Mouse (Mus musculus): ENCODE results near the gene Itpr2.
A peak's percentile ranks its signal among the peaks of the same experiment; 100 is the strongest.

Gene Itpr2

GRCm38 (mm10) chr6:146501866-146502804, at the start of gene Itpr2:
Itpr2 (minus strand) TSS chr6:146502223.
- DNase-seq = peak; percentile 92

- no peak for DNase-seq
Measured at GRCm38 (mm10) chr6:146551326-146551725, 49.3 kb upstream of the Itpr2 start.

- no peak for DNase-seq
Measured at GRCm38 (mm10) chr6:146550421-146550820, 48.4 kb upstream of the Itpr2 start.

DNA sequence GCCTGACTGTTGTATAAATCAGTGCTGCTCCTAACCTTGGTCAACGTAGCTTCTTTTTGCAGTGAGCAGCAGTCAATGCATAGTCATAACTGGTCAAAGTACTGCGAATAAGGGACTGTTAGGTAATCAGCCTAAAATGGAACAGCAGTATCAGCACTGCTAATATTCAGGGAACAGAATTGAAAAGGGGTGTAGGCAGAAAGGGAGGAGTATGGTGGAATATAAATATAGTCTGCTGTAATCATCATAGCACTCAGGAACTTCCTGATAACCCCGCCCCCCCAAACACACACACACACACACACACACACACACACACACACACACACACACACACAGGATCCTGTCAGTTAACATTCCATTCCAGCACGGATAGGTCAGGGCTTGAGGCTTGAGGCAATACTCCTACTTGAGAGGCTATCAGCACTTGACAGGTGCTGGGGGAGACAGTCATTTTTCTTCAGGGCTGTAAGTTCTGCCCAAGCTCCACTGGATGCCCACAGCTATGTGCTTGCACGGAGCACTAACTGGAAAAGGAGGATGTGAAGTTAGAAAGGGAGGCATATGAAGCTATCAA, 43.4 kb upstream of the Itpr2 start:
- DNase-seq = no peak

- no peak for DNase-seq
Measured at GRCm38 (mm10) chr6:146544622-146545021, 42.6 kb upstream of the Itpr2 start.

- DNase-seq = no peak
Measured at GRCm38 (mm10) chr6:146540386-146540785, 38.4 kb upstream of the Itpr2 start.

DNA sequence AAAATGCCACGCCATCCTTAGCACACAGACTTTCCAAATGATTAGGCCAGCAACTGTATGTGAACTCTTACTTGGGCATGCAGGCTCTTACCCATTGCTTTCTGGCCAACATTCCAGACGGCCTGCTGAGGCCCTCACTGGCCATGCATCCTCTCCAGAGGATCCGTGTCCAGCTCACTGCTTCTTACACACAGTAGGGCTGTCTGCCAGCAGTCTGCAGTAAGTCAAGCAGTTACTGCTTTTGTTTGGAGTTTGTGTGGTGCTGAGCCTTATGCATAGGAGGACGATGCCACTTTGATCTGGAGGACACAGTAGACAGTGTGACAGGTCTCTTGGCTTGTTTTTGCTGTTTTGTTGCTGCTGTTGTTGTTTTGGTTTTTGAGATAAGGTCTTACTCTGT, 36.6 kb upstream of the Itpr2 start:
- DNase-seq = no peak

- no peak for DNase-seq
Measured at GRCm38 (mm10) chr6:146538071-146538470, 36.0 kb upstream of the Itpr2 start.

- no peak for DNase-seq
Measured at GRCm38 (mm10) chr6:146537111-146537510, 35.1 kb upstream of the Itpr2 start.

GRCm38 (mm10) chr6:146535501-146535900, 33.5 kb upstream of the Itpr2 start:
- DNase-seq = no peak

DNA sequence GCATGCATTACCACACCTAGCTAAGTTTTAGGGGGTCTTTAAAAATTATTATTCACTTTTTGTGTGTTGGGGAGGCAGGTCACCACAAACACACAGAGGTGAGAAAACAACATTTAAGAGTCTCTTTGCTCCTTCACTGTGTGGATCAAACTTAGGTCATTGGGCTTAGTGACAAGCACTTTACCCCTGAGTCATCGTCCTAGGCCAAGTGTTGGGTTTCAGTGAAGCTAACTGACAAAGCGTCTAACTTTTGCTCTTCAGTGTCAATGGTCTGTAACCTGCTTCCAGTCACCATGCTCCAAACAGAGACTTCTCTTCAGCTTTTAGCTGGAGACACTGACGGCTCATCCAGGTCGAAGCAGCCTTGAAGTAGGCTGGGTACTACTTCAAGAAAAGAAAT, 31.1 kb upstream of the Itpr2 start:
- DNase-seq = no peak

DNA sequence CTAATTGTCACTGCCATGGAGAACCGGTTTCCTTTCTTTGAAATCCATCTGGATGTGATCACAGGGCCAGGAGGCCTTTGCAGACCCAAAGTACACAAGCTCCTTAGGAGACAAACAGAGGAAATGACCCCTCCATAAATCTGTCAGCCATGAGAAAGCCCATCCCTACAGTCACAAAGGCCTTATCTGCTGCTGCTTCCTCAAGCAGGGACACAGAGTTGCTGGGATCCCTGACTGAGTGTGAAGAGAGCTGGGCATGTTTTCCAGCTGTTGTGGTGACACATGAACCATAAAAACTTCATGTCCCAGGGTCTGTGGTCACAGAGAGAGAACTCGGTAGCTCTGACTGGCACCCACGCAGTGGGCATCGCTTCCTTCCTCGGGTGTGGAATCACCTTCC, 28.7 kb upstream of the Itpr2 start:
- no peak for DNase-seq

GRCm38 (mm10) chr6:146530363-146530762, 28.3 kb upstream of the Itpr2 start:
- no peak for DNase-seq

DNA sequence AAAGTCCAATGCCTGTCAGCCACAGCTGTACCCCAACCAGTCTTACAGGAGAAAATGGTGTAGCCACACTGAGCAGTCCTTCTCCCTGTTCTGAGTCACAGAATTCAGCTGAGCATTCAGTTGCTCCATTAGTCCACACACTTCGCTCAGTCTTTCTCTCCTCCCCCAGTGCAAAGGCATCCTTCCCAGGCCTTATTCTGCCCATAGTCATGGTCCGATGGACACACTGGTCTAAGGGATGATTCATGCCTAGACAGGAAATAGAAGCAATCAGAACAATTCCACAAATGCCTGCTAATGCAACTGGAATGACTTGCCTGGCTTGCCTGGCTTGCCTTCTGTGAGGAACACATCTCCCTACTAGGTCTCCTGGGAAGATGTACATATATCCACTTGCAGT, 25.5 kb upstream of the Itpr2 start:
- no peak for DNase-seq

GRCm38 (mm10) chr6:146525500-146525899, 23.5 kb upstream of the Itpr2 start:
- DNase-seq = no peak

GRCm38 (mm10) chr6:146521456-146522245, 19.6 kb upstream of the Itpr2 start:
- no peak for DNase-seq

GRCm38 (mm10) chr6:146519019-146519418, 17.0 kb upstream of the Itpr2 start:
- DNase-seq = no peak

DNA sequence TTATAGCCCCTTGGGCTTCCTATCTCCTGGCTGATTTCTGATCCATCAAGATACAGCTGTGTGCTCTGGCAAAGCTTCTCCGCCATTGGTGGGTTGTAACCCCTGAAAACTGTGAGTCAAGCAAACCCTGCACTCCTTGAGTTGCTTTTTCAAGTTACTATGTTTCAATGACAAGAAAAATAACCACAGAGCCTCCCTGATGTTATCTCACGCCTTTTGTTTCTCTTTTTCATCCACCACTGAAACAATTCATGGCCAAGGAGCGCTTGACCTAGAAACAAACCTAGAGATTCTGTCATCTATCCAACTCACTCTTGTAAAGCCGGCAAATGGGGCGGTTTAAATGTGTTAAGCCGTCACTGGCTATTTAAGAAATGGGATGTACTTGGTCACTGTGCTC, 13.9 kb upstream of the Itpr2 start:
- DNase-seq = peak; percentile 35

DNA sequence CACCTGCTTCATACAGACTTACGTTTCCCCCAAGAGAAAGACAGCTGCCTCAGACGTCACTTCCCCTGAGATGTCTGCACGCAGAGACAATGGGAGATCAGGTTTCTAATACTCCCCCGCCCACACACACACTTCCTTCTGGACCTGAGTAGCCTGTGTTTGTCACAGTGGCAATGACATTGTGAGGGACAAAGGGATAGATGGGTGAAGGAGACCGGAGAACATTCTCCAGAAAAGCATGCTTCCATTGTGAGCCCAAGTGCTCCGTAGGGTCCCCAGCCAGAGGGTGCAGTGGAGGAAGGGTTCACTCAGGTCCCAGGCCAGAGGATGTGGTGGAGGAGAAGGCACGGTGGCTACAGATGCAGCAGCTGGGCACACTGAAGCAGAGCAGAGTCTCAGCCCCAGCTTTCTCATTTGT, 12.5 kb upstream of the Itpr2 start:
- peak; percentile 71 for DNase-seq

GRCm38 (mm10) chr6:146513899-146514298, 11.9 kb upstream of the Itpr2 start:
- DNase-seq = no peak

DNA sequence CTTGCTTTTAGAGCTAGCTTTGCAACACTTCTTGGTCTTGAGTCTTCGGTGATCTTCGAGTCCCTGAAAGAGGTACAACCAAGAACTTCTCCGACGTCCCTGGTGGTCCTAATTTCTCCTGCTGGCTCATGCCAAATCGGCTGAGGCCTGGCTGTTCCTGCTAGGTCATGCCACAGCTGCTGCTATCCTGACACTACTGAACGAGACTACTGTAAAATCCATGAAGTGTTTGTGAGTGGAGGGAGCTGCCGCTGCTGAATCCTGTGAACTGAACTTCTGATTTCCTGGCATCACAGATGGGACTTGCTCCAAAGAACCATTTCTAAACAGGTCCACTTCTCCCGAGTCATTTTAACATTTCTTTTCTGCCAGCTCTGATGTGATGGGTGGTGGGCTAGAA, 11.4 kb upstream of the Itpr2 start:
- DNase-seq = no peak

- no peak for DNase-seq
Measured at GRCm38 (mm10) chr6:146511511-146511910, 9.5 kb upstream of the Itpr2 start.

GRCm38 (mm10) chr6:146509891-146510290, 7.9 kb upstream of the Itpr2 start:
- no peak for DNase-seq

- no peak for DNase-seq
Measured at GRCm38 (mm10) chr6:146504459-146504858, 2.4 kb upstream of the Itpr2 start.

Data from thymus, postnatal 4 days (tissue).